Mouse (Mus musculus) hindbrain, embryonic 15.5 days (tissue): Measurements from ENCODE around the gene Bach1. TPM values are rescaled to one million over a fixed set of nuclear protein-coding genes. Genes with fewer than 3 reads are reported as not detected.

ENCODE experiments used
- ATAC-seq: fragments of 200-750 bp; cut with Nextera tagmentation; 2 replicates; pipeline ENCODE4 v1.8.0; 2017; ENCODE audit warnings: low read depth, moderate number of reproducible peaks, moderate TSS enrichment; ENCODE audit not compliant: low FRiP score
- H3K27ac ChIP-seq: fragments of 300-500 bp; sonication (generic); replicated peaks from 2 replicates; pipeline ENCODE4 v1.5.1; 2015; ENCODE audit warnings: mild to moderate bottlenecking, inconsistent platforms
- H3K27me3 ChIP-seq: fragments of 300-500 bp; sonication (generic); 2 replicates; pipeline ENCODE4 v1.6.1; 2015; ENCODE audit warnings: control low read depth, inconsistent platforms
- H3K36me3 ChIP-seq: fragments of 300-500 bp; sonication (generic); 2 replicates; pipeline ENCODE4 v1.6.1; 2015; ENCODE audit warnings: control low read depth, inconsistent platforms
- H3K4me1 ChIP-seq: fragments of 300-500 bp; sonication (generic); replicated peaks from 2 replicates; pipeline ENCODE4 v1.6.1; 2015; ENCODE audit warnings: control low read depth, inconsistent platforms
- H3K4me2 ChIP-seq: fragments of 300-500 bp; sonication (generic); 2 replicates; pipeline ENCODE4 v1.6.1; 2015; ENCODE audit warnings: moderate library complexity, mild to moderate bottlenecking, inconsistent platforms
- H3K4me3 ChIP-seq: fragments of 300-500 bp; sonication (generic); 2 replicates; pipeline ENCODE4 v1.5.1; 2015; ENCODE audit warnings: mild to moderate bottlenecking, inconsistent platforms
- H3K9ac ChIP-seq: fragments of 300-500 bp; sonication (generic); 2 replicates; pipeline ENCODE4 v1.6.1; 2015; ENCODE audit warnings: inconsistent platforms
- H3K9me3 ChIP-seq: fragments of 300-500 bp; sonication (generic); 2 replicates; pipeline ENCODE4 v1.6.1; 2016; ENCODE audit warnings: control low read depth, inconsistent platforms
- WGBS: fragments of 180-500 bp; shearing (Covaris S2); methylation state at CpG from one replicate; pipeline ENCODE4 v1.1.7; 2015; 5-methylcytosine and 5-hydroxymethylcytosine counted together
- polyA plus RNA-seq: library from polyadenylated mRNA; unstranded; fragments of >200 nt; fragmentation: Nextera tagmentation; extraction: Ambion mirVana; gene quantifications from 2 replicates; pipeline ENCODE4 v1.2.1, GENCODE M21; 2015

Bach1 gene
- polyA plus RNA-seq, 1 experiment from 2014 or later = 16.6 TPM

GRCm38 (mm10) chr16:87728703-87729102, 30.0 kb downstream of the Bach1 start:
- Histone ChIP-seq H3K4me2 (no peak overlapping the region), H3K4me3 (no peak overlapping the region), H3K27me3 (no peaks in the 10 kb centered on the region), H3K4me1 (0 out of 2 replicates have a peak, but pooled peaks cover 4% of the 10 kb centered on the region), H3K36me3 (peaks cover 30% of the 10 kb centered on the region), H3K27ac (no peak overlapping the region), H3K9me3 (no peaks in the 10 kb centered on the region), H3K9ac (no peak overlapping the region)
- ATAC-seq = no peak
- WGBS = 94% methylated on average over 8 of the region's 8 CpGs

DNA sequence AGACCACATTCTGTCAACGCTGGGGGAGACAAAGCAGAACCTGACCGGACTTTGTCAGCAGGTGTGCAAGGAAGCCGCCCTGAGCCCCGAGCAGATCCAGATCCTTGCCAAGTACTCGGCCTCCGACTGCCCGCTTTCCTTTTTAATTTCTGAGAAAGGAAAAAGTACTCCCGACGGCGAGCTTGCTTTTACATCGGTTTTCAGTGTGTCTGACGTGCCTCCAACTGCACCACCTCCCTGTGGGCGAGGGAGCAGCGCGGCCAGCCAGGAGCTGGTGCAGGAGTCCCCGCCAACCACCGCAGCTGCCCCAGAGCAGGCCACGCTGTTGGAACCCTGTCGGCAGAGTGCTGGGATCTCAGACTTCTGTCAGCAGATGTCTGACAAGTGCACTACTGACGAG, 30.7 kb downstream of the Bach1 start:
- 82% methylated on average over 20 of the region's 20 CpGs for WGBS
- H3K4me2 ChIP-seq = no peak overlapping the region
- H3K4me3 ChIP-seq = no peak overlapping the region
- H3K27me3 ChIP-seq = no peaks in the 10 kb centered on the region
- 0 out of 2 replicates have a peak, but pooled peaks cover 4% of the 10 kb centered on the region for H3K4me1 ChIP-seq
- H3K9me3 ChIP-seq = no peaks in the 10 kb centered on the region
- peaks cover 32% of the 10 kb centered on the region for H3K36me3 ChIP-seq
- H3K27ac ChIP-seq = no peak overlapping the region
- H3K9ac ChIP-seq = no peak overlapping the region
- no peak for ATAC-seq

DNA sequence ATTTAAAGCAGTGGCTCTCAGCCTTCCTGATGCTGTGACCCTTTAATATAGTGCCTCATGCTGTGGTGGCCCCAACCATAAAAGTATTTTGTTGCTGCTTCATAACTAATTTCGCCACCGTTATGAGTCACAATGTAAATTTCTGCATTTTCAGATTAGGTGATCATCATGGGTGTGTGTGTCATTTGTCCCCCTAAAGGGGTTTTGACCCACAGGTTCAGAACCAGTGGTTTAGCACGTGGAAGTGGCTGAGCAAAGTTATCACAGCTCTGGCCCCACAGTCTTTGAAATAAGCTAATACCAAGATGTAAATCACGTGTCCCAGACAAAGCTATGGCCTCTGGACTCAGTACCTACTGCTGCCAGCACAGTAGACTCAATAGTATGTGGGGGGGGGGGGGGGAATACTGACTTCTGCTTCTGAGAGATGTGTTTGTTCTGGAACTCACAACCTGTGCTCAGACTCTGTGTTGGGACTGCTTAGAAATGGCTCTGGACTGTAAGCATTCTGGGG, 36.2 kb downstream of the Bach1 start:
- Histone ChIP-seq H3K36me3 (peaks cover 13% of the 10 kb centered on the region), H3K27ac (no peak overlapping the region), H3K4me2 (no peak overlapping the region), H3K9me3 (no peaks in the 10 kb centered on the region), H3K4me1 (no peaks in the 10 kb centered on the region), H3K4me3 (no peak overlapping the region), H3K27me3 (no peaks in the 10 kb centered on the region), H3K9ac (no peak overlapping the region)
- 90% methylated on average over 4 of the region's 4 CpGs for WGBS
- 0 out of 2 replicates have a peak, but pooled peaks have one; percentile 15 for ATAC-seq

- 0 out of 2 replicates have a peak, but pooled peaks cover 3% of the 10 kb centered on the region for H3K36me3 ChIP-seq
- no peaks in the 10 kb centered on the region for H3K4me1 ChIP-seq
- H3K9ac ChIP-seq = no peak overlapping the region
- no peak overlapping the region for H3K4me2 ChIP-seq
- H3K27ac ChIP-seq = no peak overlapping the region
- 84% methylated on average over 11 of the region's 11 CpGs for WGBS
- ATAC-seq = no peak; the same call in 1 of the 2 replicates
- no peak overlapping the region for H3K4me3 ChIP-seq
- no peaks in the 10 kb centered on the region for H3K27me3 ChIP-seq
- no peaks in the 10 kb centered on the region for H3K9me3 ChIP-seq
These were observed 37.4 kb downstream of the Bach1 start for GRCm38 (mm10) chr16:87736106-87736505.

DNA sequence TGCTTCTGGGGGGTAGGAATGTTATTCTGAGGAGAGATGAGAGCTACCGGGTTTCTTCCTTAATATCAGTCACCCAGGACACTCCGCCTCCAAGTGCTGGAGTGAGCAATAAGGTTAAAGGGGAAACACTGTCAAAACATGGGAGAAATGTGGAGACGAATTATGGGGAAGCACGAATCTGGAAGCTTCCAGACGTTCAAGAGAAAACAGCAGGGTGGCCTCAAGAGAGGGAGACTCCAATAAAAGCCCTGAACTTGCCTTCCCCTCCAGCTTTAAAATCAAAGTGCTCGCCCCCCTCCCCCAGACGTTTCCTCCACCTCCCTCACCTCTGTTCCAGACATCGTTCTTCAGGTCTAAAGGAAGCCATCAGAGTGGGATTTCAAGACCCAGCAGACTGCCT, 38.6 kb downstream of the Bach1 start:
- Histone ChIP-seq H3K9ac (no peak overlapping the region), H3K27ac (no peak overlapping the region), H3K4me1 (no peaks in the 10 kb centered on the region), H3K4me3 (no peak overlapping the region), H3K36me3 (0 out of 2 replicates have a peak, but pooled peaks cover 3% of the 10 kb centered on the region), H3K4me2 (no peak overlapping the region), H3K9me3 (no peaks in the 10 kb centered on the region), H3K27me3 (no peaks in the 10 kb centered on the region)
- ATAC-seq = no peak
- WGBS = 70% methylated on average over 8 of the region's 8 CpGs

- Histone ChIP-seq H3K9ac (no peak overlapping the region), H3K36me3 (0 out of 2 replicates have a peak, but pooled peaks cover 3% of the 10 kb centered on the region), H3K27me3 (no peaks in the 10 kb centered on the region), H3K9me3 (no peaks in the 10 kb centered on the region), H3K27ac (no peak overlapping the region), H3K4me1 (no peaks in the 10 kb centered on the region), H3K4me3 (no peak overlapping the region), H3K4me2 (no peak overlapping the region)
- ATAC-seq = no peak
- WGBS = 88% methylated on average over 21 of the region's 21 CpGs
These were observed 39.3 kb downstream of the Bach1 start for GRCm38 (mm10) chr16:87737842-87738639.

GRCm38 (mm10) chr16:87741034-87741715, 42.4 kb downstream of the Bach1 start:
- H3K36me3 ChIP-seq = no peaks in the 10 kb centered on the region
- no peak overlapping the region for H3K4me2 ChIP-seq
- no peaks in the 10 kb centered on the region for H3K4me1 ChIP-seq
- no peak overlapping the region for H3K9ac ChIP-seq
- no peak overlapping the region for H3K27ac ChIP-seq
- WGBS = 92% methylated on average over 9 of the region's 9 CpGs
- no peaks in the 10 kb centered on the region for H3K27me3 ChIP-seq
- ATAC-seq = no peak
- no peak overlapping the region for H3K4me3 ChIP-seq
- no peaks in the 10 kb centered on the region for H3K9me3 ChIP-seq

DNA sequence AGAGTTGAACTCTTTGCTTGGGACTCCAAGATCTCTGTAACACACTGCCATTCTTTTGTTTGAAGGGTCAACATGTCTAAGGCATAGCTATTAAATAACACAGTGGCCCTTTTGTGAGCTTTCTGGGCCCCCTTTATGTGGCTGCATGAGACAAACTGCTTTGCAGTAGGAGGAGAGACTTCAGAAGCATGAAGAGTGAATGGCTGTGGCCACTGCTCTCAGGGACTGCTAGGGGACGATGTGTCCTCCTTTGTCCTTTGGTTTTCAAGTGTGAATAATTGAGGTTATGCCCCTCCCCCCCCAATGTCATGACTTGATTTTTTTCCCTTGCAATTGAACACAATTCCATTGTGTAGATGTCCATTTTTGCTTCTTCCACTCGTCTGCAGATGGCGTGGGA, 44.9 kb downstream of the Bach1 start:
- H3K27ac ChIP-seq = no peak overlapping the region
- no peak overlapping the region for H3K4me3 ChIP-seq
- H3K4me2 ChIP-seq = no peak overlapping the region
- H3K9ac ChIP-seq = no peak overlapping the region
- 20% methylated on average over 3 of the region's 3 CpGs for WGBS
- H3K4me1 ChIP-seq = no peaks in the 10 kb centered on the region
- no peak for ATAC-seq
- no peaks in the 10 kb centered on the region for H3K9me3 ChIP-seq
- no peaks in the 10 kb centered on the region for H3K36me3 ChIP-seq
- H3K27me3 ChIP-seq = no peaks in the 10 kb centered on the region

DNA sequence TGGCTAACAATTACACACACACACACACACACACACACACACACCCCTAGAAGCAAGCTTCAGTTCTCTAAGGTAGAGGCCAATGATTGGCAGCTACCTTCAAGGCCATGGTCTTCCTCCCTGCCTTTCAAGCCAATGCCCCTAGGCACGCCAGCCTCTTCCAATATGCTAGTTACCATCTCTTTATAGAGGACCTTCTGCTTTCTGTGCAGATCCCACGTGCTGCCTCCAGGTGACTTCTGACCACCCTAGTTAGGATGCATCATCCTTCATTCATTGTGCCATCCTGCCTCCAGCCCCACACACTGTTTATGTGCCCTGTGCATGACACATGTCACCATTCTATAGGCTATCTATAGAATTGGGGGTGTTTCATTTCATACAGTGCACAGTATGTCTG, 45.6 kb downstream of the Bach1 start:
- H3K27me3 ChIP-seq = no peaks in the 10 kb centered on the region
- ATAC-seq = no peak

GRCm38 (mm10) chr16:87745192-87745945, 46.6 kb downstream of the Bach1 start:
- no peak overlapping the region for H3K4me2 ChIP-seq
- ATAC-seq = peak; percentile 84
- 67% methylated on average over 8 of the region's 8 CpGs for WGBS

More for the DNA sequence above, 45.6 kb downstream of the Bach1 start:
- Histone ChIP-seq H3K9me3 (no peaks in the 10 kb centered on the region), H3K4me2 (no peak overlapping the region), H3K4me1 (no peaks in the 10 kb centered on the region), H3K9ac (no peak overlapping the region), H3K4me3 (no peak overlapping the region), H3K36me3 (no peaks in the 10 kb centered on the region), H3K27ac (no peak overlapping the region)
- WGBS = 84% methylated on average over 2 of the region's 2 CpGs

GRCm38 (mm10) chr16:87746728-87747127, 48.0 kb downstream of the Bach1 start:
- Histone ChIP-seq H3K27ac (no peak overlapping the region), H3K9ac (no peak overlapping the region), H3K27me3 (no peaks in the 10 kb centered on the region), H3K4me2 (no peak overlapping the region), H3K9me3 (no peaks in the 10 kb centered on the region), H3K4me3 (no peak overlapping the region), H3K4me1 (no peaks in the 10 kb centered on the region), H3K36me3 (no peaks in the 10 kb centered on the region)
- WGBS = 23% methylated on average over 5 of the region's 5 CpGs
- no peak for ATAC-seq

More at GRCm38 (mm10) chr16:87745192-87745945, 46.6 kb downstream of the Bach1 start:
- Histone ChIP-seq H3K9ac (no peak overlapping the region), H3K27ac (no peak overlapping the region), H3K4me1 (no peaks in the 10 kb centered on the region), H3K36me3 (no peaks in the 10 kb centered on the region), H3K9me3 (no peaks in the 10 kb centered on the region), H3K27me3 (no peaks in the 10 kb centered on the region), H3K4me3 (no peak overlapping the region)
